Mouse (Mus musculus) kidney, postnatal 0 days (tissue): ENCODE measurements at regions not wholly inside any gene's neighbourhood (a gene's known extent, or its start where the extent isn't known, plus 50 kb on each side); places are given as distances from the start of the nearest gene placed in this dataset.

Experiments
- ATAC-seq: fragments of 200-750 bp; cut with Nextera tagmentation; replicated peaks from 2 replicates; pipeline ENCODE4 v1.8.0; 2017; ENCODE audit warnings: low read depth, moderate number of reproducible peaks, moderate TSS enrichment, moderate library complexity; ENCODE audit not compliant: low FRiP score
- DNase-seq: peaks from one replicate; pipeline ENCODE4 v3.0.0-alpha.2; 2016; ENCODE audit warnings: low spot score
- H3K27ac ChIP-seq: fragments of 300-500 bp; sonication (generic); 2 replicates; pipeline ENCODE4 v1.5.1; 2014; ENCODE audit warnings: mild to moderate bottlenecking
- H3K27me3 ChIP-seq: fragments of 300-500 bp; sonication (generic); 2 replicates; pipeline ENCODE4 v1.6.1; 2014; ENCODE audit warnings: low read length, mixed read lengths; ENCODE audit not compliant: insufficient read depth
- H3K36me3 ChIP-seq: fragments of 300-500 bp; sonication (generic); 2 replicates; pipeline ENCODE4 v1.6.1; 2014; ENCODE audit warnings: low read length, mixed read lengths; ENCODE audit not compliant: insufficient read depth
- H3K4me1 ChIP-seq: fragments of 300-500 bp; sonication (generic); replicated peaks from 2 replicates; pipeline ENCODE4 v1.6.1; 2014; ENCODE audit warnings: antibody characterized with exemption, low read length, mixed read lengths; ENCODE audit not compliant: insufficient read depth
- H3K4me2 ChIP-seq: fragments of 300-500 bp; sonication (generic); 2 replicates; pipeline ENCODE4 v1.6.1; 2014; ENCODE audit warnings: mild to moderate bottlenecking, low read length, moderate library complexity, mixed read lengths
- H3K4me3 ChIP-seq: fragments of 300-500 bp; sonication (generic); replicated peaks from 2 replicates; pipeline ENCODE4 v1.5.1; 2014; ENCODE audit warnings: low read depth, low read length
- H3K9ac ChIP-seq: fragments of 300-500 bp; sonication (generic); 2 replicates; pipeline ENCODE4 v1.6.1; 2014; ENCODE audit warnings: low read depth, low read length
- H3K9me3 ChIP-seq: fragments of 300-500 bp; sonication (generic); replicated peaks from 2 replicates; pipeline ENCODE4 v1.6.1; 2016; ENCODE audit warnings: low read length, inconsistent platforms, mixed read lengths
- CTCF ChIP-seq: IDR thresholded peaks from 2 replicates; pipeline ENCODE4 v1.5.1; 2016; ENCODE audit warnings: antibody characterized with exemption, low read depth, mild to moderate bottlenecking, moderate library complexity
- WGBS: fragments of 180-500 bp; shearing (Covaris S2); extraction: QIAGEN DNeasy Blood & Tissue Kit; methylation state at CpG from one replicate; pipeline ENCODE4 v1.1.7; 2014; 5-methylcytosine and 5-hydroxymethylcytosine counted together

- no peaks in the 10 kb centered on the region for H3K9me3 ChIP-seq
- TF ChIP-seq CTCF: peak; percentile 66
- H3K36me3 ChIP-seq: no peaks in the 10 kb centered on the region
- H3K4me1 ChIP-seq: no peaks in the 10 kb centered on the region
- ATAC-seq (no peak), DNase-seq (no peak)
- H3K9ac ChIP-seq: no peak overlapping the region
- 86% methylated on average over 8 of the region's 8 CpGs for WGBS
- no peaks in the 10 kb centered on the region for H3K27me3 ChIP-seq
- no peak overlapping the region for H3K4me3 ChIP-seq
- H3K27ac ChIP-seq: no peak overlapping the region
- no peak overlapping the region for H3K4me2 ChIP-seq
Measured at GRCm38 (mm10) chr10:91295345-91295744, 114.2 kb upstream of the Tmpo start.

- no peak for ATAC-seq
- 94% methylated on average over 6 of the region's 6 CpGs for WGBS
- Histone ChIP-seq H3K4me1 (no peaks in the 10 kb centered on the region), H3K9me3 (no peaks in the 10 kb centered on the region), H3K27me3 (no peaks in the 10 kb centered on the region), H3K4me3 (no peak overlapping the region), H3K36me3 (no peaks in the 10 kb centered on the region), H3K9ac (no peak overlapping the region), H3K27ac (no peak overlapping the region), H3K4me2 (no peak overlapping the region)
- no peak for DNase-seq
- TF ChIP-seq CTCF: no peak
Measured at GRCm38 (mm10) chr10:91293226-91293625, 112.1 kb upstream of the Tmpo start.

- Histone ChIP-seq H3K27ac (no peak overlapping the region), H3K9me3 (no peaks in the 10 kb centered on the region), H3K36me3 (no peaks in the 10 kb centered on the region), H3K4me1 (no peaks in the 10 kb centered on the region), H3K27me3 (no peaks in the 10 kb centered on the region), H3K4me3 (no peak overlapping the region), H3K9ac (no peak overlapping the region), H3K4me2 (no peak overlapping the region)
- WGBS: 94% methylated on average over 9 of the region's 9 CpGs
- TF ChIP-seq CTCF: no peak
- no peak for ATAC-seq
- DNase-seq: no peak
Measured at GRCm38 (mm10) chr10:91284259-91284658, 103.1 kb upstream of the Tmpo start.

- H3K27ac ChIP-seq: no peak overlapping the region
- no peaks in the 10 kb centered on the region for H3K27me3 ChIP-seq
- H3K36me3 ChIP-seq: no peaks in the 10 kb centered on the region
- peak overlapping the region; percentile 36 for H3K4me2 ChIP-seq
- H3K9me3 ChIP-seq: no peaks in the 10 kb centered on the region
- no peak overlapping the region for H3K4me3 ChIP-seq
- WGBS: 19% methylated on average over 14 of the region's 14 CpGs
- H3K9ac ChIP-seq: no peak overlapping the region
- H3K4me1 ChIP-seq: no peaks in the 10 kb centered on the region
- ATAC-seq (peak; percentile 48; the same call in 1 of the 2 replicates), DNase-seq (peak; percentile 85)
- peak; percentile 99 for TF ChIP-seq CTCF
Measured at GRCm38 (mm10) chr10:91270955-91271741, 90.0 kb upstream of the Tmpo start.

- Histone ChIP-seq H3K4me1 (no peaks in the 10 kb centered on the region), H3K36me3 (no peaks in the 10 kb centered on the region), H3K4me3 (0 out of 2 replicates have a peak overlapping the region, but pooled peaks have one; percentile 4), H3K9me3 (no peaks in the 10 kb centered on the region), H3K27ac (no peak overlapping the region), H3K9ac (no peak overlapping the region), H3K4me2 (peak overlapping the region; percentile 36), H3K27me3 (no peaks in the 10 kb centered on the region)
- 12% methylated on average over 14 of the region's 14 CpGs for WGBS
- peak; percentile 81 for DNase-seq
- peak; percentile 88 for ATAC-seq
- TF ChIP-seq CTCF: peak; percentile 77
Measured at GRCm38 (mm10) chr10:91270268-91270954, 89.3 kb upstream of the Tmpo start.

DNA sequence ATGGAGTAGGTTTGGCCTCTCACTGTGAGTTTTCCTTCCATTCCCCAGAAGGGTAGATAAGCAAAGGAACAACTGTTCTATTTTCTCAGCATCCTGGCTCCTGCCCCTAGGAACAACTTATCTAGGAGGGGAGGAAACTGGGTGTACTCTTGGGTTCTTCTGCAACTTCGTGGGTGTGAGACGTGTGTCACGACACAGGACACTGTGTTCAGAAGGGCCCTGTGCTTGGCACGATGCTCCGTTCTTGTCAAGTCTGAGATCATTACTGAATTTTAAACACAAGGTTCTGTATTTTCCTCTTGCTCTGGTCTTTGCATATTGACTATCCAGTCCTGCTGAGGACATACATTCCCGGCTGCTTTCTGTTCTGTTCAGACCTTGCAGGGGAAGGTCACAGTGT lies 86.8 kb upstream of the Tmpo start:
- no peaks in the 10 kb centered on the region for H3K36me3 ChIP-seq
- WGBS: 91% methylated on average over 6 of the region's 6 CpGs
- H3K4me1 ChIP-seq: no peaks in the 10 kb centered on the region
- H3K27me3 ChIP-seq: no peaks in the 10 kb centered on the region
- TF ChIP-seq CTCF: no peak
- ATAC-seq: no peak
- no peaks in the 10 kb centered on the region for H3K9me3 ChIP-seq
- H3K4me3 ChIP-seq: no peak overlapping the region
- H3K9ac ChIP-seq: no peak overlapping the region
- no peak overlapping the region for H3K27ac ChIP-seq
- no peak for DNase-seq
- H3K4me2 ChIP-seq: no peak overlapping the region
